Mouse (Mus musculus): ENCODE results near the gene Ncor2.

The Ncor2 gene

DNA sequence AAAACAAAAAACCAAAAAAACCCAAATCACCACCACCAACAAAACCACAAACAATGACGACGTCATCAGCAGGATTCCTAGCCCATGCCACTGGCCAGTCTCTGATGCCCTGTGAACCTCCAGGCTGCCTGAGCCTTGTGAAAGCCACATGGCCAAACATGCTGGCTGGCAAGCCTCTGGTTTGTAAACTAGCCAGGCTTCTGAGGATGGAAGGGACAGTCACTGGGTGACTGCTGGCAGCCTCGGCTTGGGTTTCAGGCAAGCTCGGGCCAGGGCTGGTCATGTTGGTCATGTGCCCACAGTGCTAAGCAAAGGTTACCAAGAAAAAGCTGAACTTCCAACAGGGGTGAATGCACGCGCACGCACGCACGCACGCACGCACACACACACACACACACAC lies 157.7 kb downstream of the Ncor2 start:
- no peak for DNase-seq (ENCODE audit: low read depth, low spot score)

DNA sequence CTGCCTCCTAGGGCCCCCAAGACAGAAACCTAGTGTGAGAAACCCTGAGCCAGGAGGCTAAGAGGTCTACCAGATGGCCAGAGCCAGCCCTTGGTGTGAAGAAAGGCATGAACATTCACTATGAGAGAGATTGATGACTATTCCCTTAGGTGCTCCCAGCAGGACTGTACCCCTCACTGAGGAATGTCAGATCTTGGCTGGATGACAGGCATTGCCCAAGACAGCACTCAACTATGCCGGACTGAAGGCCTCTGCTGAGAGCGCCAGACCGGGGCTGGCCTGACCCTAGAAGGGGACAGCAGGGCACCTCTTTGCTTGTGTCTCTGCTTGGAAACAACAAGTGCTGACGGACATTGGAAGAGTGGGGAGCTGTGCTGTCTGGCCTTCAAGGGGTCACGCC lies 159.9 kb downstream of the Ncor2 start:
- no peak for DNase-seq (ENCODE audit: low read depth, low spot score)

DNA sequence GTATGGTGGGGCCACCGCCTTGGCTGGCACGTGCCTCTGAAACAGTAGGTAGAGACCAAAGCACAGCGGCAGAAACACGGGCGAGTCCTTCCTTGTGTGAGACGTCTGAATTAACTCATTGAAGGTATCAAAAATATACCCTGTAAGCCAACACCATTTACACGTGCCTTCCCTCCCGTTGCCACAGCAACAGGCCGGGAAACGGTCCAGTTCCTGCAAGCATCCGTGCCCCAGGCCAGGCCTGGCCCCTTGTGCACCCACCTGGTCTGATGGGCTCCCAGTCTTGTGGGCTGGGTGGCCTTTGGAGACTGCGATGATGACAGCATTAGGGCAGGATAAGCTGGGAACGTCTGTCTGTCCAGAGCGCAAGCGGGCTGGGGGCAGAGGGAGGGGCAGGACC lies 161.7 kb downstream of the Ncor2 start:
- DNase-seq (ENCODE audit: low read depth, low spot score), result no peak

DNA sequence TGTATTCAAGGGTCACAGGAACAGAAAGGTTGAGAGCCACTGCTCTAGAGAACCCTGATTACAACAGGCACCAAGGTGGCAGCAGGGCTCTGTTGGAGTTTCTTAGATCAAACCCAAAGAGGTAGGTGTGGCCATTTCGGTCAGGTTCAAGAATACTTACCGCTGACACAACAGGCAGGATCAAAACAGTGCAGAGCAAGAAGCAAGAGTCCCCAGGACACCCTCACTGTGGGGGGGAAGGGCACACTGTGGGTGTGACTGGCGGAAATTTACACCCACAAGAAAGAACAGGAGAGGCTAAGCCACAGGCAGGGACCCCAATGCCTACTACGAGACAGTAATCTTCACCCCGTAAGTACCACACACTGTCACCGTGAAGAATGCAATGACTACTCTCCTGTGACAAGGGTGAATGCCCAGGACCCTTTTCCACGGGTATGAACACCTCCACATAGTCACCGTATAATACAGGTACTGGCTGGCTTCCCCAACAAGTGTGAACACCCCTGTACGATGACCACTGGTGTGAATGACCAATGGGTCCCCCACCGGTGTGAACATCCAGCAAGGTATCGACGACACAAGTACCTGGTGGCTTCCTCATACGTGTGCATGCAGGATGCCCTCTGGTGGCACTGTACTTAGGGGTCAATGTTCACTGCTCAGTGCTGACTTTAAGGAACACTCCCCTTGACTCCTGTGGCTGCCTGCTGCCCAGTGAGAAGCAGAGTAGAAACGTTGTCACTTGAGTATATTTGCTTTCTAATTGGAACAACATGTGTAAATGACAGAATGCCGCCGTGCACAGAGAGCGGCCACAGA lies 162.4 kb downstream of the Ncor2 start:
- no peak for DNase-seq (ENCODE audit: low read depth, low spot score)

DNA sequence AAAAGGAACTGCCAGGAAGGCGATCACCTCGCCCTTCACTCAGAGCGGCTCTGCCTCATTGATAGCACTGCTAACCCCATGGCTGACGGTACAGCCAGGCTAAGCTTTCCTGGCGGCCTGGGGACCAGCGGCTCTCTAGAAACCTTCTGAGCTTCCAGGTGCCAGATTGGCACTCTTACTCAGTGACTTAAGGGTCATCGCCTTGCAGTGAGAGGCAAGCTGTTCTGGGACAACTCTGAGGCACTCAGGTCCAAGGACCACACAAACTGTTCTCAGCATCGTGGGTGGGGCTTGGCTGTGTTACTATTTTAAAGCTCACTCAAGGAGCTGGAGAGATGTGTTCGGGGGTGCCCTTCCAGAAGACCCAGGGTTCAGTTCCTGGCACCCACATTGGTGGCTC lies 163.4 kb downstream of the Ncor2 start:
- DNase-seq (ENCODE audit: low read depth, low spot score), result no peak

DNA sequence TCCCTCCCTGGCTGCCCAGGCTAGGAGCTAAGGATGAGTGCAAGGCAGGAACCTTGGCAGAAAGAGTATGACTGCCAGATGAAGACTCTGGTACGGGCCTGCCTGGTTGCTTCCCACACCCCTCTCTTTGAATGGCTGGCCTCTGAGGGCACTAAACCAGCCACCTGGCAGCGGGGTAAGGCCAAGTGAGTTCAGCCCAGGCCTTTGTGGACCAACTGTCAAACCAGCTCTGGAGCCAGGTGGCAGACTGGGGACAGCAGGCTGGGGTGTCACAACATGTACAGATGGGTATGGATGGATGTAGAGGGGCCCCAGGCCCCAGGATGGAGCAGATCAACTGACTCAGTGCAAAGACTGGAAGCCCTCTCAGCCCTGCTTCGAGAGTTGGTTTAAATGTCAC lies 164.0 kb downstream of the Ncor2 start:
- no peak for DNase-seq (ENCODE audit: low read depth, low spot score)

DNA sequence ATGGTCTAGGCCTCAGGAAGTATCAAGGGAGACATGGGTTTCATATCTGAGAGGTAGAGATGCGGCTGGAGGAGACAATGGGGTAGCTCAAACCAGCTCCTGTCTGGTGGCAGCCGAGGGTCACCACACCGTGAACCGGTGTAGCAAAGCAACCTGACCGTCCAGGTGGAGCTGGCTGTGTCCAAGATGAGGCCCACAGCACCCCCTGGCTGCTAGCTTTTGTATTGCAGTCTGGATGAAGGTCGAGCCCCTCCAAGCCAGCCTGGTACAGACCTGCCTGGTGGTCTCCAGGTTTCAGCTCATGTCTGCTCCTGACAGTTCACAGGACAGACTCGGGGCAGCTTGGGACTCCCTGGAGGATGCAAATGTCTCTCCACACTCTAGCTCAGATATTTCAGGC lies 164.5 kb downstream of the Ncor2 start:
- DNase-seq (ENCODE audit: low read depth, low spot score), result peak; percentile 72

DNA sequence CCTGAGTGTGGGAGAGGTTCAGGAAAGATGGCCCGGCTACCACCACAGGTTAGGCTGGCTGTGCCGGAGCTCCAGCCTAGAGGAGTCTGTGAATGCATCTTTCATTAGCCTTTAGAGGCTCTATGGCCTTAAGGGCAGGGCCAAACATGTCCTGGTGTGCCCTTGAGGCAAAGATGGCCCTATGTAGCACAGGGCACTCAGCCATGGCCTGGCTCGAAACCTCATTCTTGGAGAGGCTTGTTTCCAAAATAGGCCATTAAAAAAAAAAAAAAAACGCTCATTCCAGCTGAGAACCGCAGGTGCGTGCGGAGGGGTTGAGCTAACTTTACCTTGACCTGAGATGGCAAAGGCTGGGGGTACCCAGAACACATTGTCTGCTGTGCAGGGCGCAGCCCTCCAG lies 167.4 kb downstream of the Ncor2 start:
- no peak for DNase-seq (ENCODE audit: low read depth, low spot score)

DNA sequence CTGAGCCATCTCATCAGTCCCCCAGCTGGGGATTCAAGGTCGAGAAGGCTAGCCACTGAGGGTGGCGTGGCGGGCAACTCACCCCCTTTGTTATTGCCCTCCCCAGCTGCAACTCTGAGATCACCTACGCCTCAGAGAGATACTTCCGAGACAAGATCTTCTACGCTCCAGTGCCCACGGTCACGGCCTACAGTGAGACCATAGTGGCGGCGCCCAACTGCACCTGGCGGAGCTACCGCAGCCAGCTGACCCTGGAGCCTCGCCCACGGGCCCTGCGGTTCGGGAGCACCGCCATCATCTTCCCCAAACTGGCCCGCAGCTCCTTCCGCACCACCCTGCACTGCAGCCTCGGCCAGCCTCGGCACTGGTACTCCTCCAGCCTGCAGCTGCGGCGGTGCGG lies 167.9 kb downstream of the Ncor2 start:
- no peak for DNase-seq (ENCODE audit: low read depth, low spot score)

DNA sequence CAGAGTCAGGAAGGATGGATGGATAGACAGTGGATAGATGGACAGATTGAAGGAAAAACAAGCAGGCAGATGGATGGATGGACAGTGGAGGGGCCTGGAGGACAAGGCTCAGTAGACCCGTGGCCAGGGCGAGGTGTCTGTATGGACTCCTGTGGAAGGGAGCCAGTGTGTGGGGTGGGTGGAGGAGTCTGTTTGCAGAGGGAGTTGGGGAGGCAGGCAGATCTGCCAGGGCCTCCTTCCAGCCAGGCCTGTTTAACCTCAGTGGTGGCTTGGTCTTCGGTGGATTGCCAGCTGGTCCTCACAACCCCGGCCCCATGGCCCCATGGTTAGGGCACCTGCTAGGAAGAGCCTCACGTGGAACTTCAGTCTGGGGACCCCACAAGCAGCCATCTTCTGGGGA lies 172.1 kb downstream of the Ncor2 start:
- DNase-seq (ENCODE audit: low read depth, low spot score), result no peak

DNA sequence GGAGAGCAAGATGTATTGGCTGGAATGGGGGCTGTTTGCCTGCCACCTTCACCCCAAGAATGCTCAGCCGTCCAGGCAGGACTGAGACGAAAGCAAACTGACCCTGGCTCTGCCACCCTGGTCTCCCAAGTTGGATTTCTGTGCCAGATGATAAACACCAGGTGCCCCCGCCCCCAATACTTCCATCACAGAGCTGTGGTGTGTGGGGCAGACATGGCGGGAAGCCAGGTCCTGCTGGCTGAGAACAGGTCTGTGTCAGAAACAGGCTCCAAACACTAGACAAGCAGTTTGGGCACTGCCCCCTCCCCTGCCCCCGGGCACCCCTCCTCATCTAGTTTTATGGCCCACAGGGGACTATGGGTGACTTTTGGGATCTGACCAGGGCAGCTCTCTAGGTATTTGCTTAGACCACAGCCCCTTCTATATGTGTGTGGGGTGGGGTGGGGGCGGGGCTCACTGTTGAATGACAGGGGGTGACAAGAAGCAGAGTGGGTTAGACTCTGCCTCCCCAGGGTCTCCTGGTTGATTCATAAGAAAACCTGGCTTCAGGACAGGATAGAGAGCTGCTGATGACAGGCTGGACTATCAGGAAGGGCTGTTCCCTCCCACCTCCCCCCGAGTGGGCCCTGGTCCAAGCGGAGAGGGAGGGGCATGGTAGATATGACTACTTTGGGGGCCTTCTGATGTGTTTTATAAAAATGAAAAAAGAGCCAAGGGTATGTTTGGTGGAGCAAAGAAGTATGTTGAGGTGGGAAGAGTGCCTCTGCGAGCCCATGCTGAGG lies 173.0 kb downstream of the Ncor2 start:
- no peak for DNase-seq (ENCODE audit: low read depth, low spot score)

DNA sequence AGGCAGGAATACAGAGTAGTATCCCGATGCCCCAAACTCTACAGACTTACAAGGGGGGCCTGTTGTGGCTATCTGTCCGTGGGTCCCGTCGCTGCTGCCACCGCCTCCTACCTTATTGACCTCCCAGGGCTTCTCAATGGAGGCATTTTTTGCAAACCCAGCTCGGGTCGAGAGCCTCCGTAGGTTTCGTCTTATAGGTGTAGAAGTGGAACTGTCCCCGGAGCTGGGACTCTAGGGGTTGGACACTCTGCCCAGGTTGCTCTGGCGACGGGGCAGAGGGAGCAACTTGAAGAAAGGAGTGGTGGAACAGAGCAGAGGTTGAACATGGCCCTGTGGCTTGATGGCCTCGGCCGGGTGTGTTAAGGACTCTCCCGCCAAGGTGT lies 175.2 kb downstream of the Ncor2 start:
- DNase-seq (ENCODE audit: low read depth, low spot score), result no peak

DNA sequence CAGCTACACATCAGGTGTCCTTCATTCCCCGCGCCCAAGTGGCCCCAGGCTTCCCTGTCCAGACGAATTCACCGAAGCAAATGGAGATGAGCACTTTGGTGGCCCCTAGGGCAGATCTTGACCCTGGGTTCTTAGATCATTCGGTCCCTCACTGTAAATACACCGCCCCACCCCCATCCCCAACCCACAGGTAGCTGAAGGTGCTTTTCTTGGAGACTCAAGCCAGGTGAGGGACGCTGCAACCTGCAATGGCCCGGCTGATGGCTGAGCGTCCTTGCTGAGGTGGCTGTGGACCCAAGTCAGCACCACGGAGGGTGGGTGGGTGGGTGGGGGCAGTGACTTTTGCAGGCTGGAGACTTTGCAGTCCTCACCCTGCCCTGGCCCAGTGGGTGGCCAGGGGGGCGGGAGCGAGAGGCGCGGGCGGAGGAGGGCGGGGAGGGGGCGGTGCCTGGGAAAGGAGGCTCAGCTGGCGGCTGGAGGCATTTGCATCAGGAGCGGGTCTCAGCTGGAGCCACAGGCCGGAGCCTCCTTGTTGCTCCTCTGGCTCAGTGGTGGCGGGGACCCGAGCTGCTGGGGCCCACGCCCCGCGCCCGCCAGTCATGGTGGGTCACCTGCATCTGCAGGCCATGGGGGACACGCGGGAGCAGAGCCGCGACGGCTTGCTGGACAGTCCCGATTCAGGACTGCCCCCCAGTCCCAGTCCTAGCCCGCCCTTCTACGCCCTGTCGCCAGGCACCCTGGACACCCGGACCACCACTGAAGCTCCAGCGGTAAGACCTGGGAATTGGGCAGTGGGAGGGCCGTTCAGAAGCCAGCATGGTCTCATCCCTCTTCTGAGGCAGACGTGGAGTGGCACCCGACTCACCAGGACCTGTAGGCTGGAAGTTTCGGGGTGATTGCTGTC lies 175.8 kb downstream of the Ncor2 start, which contains the start of gene Rflna:
TSS of gene Rflna (plus strand) at position 253 of the 904 bp plus-strand sequence.
- peak; percentile 90 for DNase-seq (ENCODE audit: low read depth, low spot score)

DNA sequence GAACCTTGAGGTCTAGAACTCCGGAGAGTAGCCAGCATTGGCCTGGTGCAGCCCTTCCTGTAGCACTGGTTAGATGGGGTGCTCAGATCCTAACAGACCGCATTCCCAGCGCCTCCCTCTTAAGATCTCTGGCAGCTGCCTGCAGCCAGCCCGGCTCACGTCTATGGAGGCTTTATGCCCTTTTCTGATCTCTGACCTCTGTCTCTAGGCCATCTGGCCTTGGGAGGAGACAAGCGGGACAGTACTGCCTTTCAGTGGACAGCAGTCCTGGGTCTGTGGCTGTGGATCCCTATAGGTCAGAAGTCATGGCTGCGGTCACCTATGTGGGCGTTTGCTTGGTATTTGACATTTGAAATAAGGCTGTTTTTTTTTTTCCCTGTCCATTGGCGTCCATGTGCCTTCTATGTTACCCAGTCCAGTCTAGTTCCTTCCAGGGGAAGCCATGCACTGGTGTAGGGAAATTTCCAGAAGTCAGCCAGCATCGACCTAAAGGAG lies 178.2 kb downstream of the Ncor2 start:
- DNase-seq (ENCODE audit: low read depth, low spot score), result no peak

DNA sequence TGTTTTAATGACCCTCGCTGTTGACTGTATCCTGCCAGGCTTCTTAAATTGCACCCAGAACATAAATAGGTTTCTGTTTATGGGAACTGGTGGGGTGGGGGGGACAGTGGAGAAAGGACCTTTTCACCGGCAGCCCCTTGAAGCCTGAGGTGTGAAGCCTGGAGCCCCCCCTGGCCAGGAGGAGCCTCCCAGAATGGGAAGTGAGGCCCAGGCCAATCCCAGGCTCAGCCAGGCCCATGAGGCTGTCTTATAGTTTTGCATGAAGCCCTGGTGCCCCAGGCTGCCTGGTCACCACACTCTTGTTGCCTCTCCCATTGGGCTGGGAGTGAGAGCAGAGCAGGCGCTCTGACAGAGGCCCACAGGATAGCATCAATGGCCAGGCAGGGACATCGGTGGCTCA lies 181.1 kb downstream of the Ncor2 start:
- DNase-seq (ENCODE audit: low read depth, low spot score), result no peak

DNA sequence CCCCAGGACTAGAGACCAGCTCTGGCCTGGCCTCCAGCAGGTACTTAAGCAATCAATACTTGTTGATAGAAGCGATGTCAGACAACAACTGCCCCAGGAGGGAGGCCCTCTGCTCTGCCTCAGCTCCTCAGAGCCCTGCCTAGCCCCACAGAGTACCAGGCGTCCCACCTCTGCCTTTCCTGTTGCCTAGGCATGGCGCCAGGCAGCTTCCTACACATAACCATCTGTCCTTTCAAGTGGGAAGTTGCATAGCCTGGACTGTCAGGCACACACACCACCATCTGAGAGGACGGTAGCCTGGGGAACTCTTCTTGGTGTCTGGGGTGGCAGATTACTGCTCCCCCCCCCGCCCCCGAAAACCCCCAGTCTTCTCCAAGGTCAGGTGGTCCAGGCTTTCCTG lies 182.2 kb downstream of the Ncor2 start:
- DNase-seq (ENCODE audit: low read depth, low spot score), result no peak

DNA sequence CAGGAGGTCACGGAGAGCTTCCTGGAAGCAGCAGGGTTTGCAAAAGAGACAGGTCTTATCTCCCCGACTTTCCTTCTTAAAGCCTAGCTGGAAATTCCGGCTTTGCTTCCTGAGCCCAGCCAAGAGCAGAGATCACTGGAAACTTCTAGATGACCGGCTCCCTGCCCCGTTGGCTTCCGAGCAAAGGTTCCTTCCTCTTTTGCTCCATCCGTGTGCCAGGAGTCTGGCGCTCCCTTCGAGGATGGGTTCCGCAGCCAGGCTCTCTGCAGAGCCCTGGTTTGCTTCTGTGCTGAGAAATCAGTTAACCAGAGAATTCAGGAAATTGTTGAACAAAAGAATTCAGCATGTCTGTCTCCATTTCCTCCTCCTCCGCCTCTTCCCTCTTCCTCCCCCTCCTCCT lies 186.1 kb downstream of the Ncor2 start:
- DNase-seq (ENCODE audit: low read depth, low spot score), result no peak

DNA sequence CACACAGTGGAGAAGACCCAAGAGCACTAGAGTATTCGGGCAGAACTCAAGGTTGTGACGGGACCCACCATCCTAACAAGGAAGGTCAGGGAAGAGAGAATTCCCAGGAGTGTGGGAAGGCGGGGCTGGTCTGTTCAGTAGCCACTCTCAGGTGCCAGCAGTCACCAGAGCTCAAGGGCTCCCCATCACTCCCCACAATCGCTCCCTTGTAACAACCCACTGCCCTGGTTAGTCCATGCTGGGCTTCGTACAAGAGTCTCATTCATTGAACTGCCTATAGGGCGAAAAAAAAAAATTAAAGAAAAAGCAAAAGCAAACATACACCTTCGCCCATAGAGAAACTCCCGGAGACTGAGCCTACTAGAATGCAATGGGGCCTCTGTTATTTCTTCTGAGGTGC lies 186.7 kb downstream of the Ncor2 start:
- DNase-seq (ENCODE audit: low read depth, low spot score), result no peak

DNA sequence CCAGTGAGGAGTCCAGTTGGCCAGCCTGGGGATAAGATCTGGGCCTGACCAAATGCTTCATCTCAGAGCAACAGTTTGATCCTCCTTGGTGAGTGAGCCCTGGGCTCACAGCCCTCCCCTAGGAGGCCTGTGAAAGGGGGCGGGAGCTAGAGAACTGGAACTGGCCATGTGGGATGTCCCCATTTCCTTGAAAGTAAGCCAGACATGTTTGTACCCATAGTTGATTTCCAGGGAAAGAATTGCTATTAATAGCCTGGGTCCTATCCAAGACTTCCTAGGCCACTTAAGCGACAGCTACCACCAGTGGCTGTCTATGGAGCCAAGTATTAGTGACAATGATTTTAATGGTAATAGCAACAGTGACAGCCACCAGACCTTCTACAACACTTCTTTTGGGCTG lies 189.3 kb downstream of the Ncor2 start:
- DNase-seq (ENCODE audit: low read depth, low spot score), result no peak

DNA sequence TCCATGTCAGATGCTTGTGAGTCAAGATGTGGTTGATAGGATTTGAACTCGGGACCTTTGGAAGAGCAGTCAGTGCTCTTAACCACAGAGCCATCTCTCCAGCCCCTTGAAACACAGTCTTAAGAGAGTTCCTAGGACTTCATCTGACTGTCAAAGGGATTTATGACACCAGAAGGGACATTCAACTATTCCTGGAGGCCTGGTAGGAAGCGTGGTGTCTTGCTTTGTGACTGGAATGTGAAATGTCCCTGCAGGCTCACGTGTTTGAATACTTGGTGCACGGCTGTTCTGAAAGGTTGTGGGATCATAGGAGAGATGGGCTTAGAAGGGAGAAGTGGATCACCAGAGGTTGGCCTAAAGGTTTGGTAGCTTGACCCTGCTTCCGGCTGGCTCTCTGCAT lies 192.4 kb downstream of the Ncor2 start:
- DNase-seq (ENCODE audit: low read depth, low spot score), result no peak

DNA sequence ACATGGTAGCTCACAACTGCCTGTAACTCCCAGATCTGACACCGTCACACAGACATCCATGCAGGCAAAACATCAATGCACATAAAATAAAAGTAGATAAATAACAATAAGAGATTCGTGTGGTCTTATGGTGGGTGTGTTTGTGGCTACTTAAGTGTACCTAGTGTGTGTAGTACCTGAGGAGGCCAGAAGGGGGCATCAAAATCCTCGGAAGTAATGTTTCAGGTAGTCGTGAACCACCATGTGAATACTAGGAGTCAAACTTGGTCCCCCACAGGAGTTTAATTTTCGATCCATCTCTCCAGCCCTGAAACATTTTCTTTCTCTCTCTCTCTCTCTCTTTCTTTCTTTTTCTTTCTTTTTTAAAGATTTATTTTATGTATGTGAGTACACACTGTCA lies 192.8 kb downstream of the Ncor2 start:
- DNase-seq (ENCODE audit: low read depth, low spot score), result peak; percentile 75

DNA sequence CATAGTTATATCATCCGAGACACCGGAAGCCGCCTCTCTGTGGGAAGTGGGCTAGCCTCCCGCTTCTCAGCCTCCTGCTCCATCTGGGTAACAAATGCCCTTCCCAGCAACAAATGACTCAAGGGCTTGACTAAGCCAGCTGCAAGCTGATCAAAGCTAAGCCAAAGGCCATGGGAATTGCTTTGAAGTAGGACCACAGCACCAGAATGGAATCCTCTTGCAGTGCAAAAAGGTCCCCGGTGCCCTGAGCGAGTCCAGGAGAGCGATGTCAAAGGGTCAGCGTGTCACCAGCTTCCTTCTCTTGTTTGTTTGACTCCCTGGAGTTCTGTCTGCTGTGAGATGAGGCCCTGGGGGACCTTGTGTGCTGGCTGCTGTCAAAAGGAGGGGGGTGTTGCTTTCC lies 209.2 kb downstream of the Ncor2 start:
- DNase-seq (ENCODE audit: low read depth, low spot score), result no peak
